Mouse (Mus musculus): ENCODE results near the gene Teddm1a.
"Not testable (repeated sequence)": the region's sequence is repeated elsewhere in the genome, so short reads cannot be mapped to it uniquely, and the experiment has no call there.

DNA sequence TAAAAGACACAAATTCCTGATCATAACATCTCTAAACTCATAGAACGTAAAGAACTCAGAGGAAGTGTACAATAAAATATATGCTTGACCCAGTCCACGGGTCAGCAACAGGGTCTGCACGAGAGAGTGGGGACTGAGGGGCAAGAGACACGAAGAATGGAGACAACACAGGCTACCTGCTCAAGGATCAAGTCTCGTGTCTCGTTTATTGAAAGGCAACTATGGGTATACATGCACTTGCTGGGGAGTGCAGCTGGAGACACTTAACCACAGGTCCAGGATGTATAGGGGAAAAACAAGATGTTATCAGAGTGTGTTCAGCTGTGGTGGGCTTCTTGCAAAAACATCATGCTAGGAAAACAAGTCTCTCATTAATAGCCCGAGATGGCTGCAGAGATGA lies 38.8 kb upstream of the Teddm1a start:
- not testable (repeated sequence) for TF ChIP-seq POLR2AphosphoS5 (IDR thresholded peaks at IDR 0.05; ENCODE audit: insufficient replicate concordance, low read depth, low read length); CTCF (IDR thresholded peaks at IDR 0.05; ENCODE audit: low read depth, low read length)

Data from G1E (cell line).